Mouse (Mus musculus) liver, adult 2 months (tissue): Measurements from ENCODE around the gene Nrp2. TPM values are rescaled to one million over a fixed set of nuclear protein-coding genes. Genes with fewer than 3 reads are reported as not detected.

Experiments
- DNase-seq: peaks from one replicate; pipeline ENCODE4 v3.0.0-alpha.2; 2011; ENCODE audit warnings: low read depth, low spot score; ENCODE audit errors: extremely low read depth
- H3K27ac ChIP-seq: fragments of 200-500 bp; replicated peaks from 2 replicates; pipeline ENCODE4 v1.5.1; 2012; ENCODE audit warnings: low read depth, mild to moderate bottlenecking, control low read depth, inconsistent platforms, low read length; ENCODE audit not compliant: insufficient read depth
- H3K27me3 ChIP-seq: fragments of 200-500 bp; 2 replicates; pipeline ENCODE4 v1.6.1; 2012; ENCODE audit warnings: mild to moderate bottlenecking, moderate library complexity, low read length, inconsistent platforms; ENCODE audit not compliant: control insufficient read depth, insufficient read depth
- H3K36me3 ChIP-seq: fragments of 200-500 bp; 2 replicates; pipeline ENCODE4 v1.6.1; 2012; ENCODE audit warnings: low read length, inconsistent platforms; ENCODE audit not compliant: control insufficient read depth, insufficient read depth
- H3K4me1 ChIP-seq: fragments of 200-500 bp; 2 replicates; pipeline ENCODE4 v1.6.1; 2011; ENCODE audit warnings: low read length; ENCODE audit not compliant: control insufficient read depth, insufficient read depth
- H3K4me3 ChIP-seq: fragments of 200-500 bp; 2 replicates; pipeline ENCODE4 v1.5.1; 2011; ENCODE audit warnings: low read depth, mild to moderate bottlenecking, control low read depth, low read length, moderate library complexity; ENCODE audit not compliant: insufficient read depth
- H3K79me2 ChIP-seq: fragments of 200-500 bp; 2 replicates; pipeline ENCODE4 v1.6.1; 2012; ENCODE audit warnings: inconsistent platforms, mild to moderate bottlenecking, low read length, moderate library complexity; ENCODE audit not compliant: control insufficient read depth, insufficient read depth
- H3K9ac ChIP-seq: fragments of 200-500 bp; 2 replicates; pipeline ENCODE4 v1.6.1; 2012; ENCODE audit warnings: low read depth, mild to moderate bottlenecking, control low read depth, inconsistent platforms, low read length
- CTCF ChIP-seq: fragments of 200-500 bp; IDR thresholded peaks from 2 replicates; pipeline ENCODE4 v1.5.1; 2011; ENCODE audit warnings: low read depth, low read length, control low read depth
- POLR2A ChIP-seq: fragments of 200-500 bp; IDR thresholded peaks from 2 replicates; pipeline ENCODE4 v1.6.1; 2011; ENCODE audit warnings: low read length, control low read depth; ENCODE audit not compliant: insufficient read depth; ENCODE audit errors: extremely low read depth
- WGBS: fragments of 180-500 bp; shearing (Covaris S2); methylation state at CpG from one replicate; pipeline ENCODE4 v1.1.7; 2018; 5-methylcytosine and 5-hydroxymethylcytosine counted together
- polyA plus RNA-seq: library from polyadenylated mRNA; depleted of rRNA; stranded (reverse); fragments of >200 nt; gene quantifications from 2 replicates; pipeline ENCODE4 v1.2.3, GENCODE M21; 2012
- total RNA-seq: library from RNA; depleted of rRNA; stranded (reverse); fragments of >200 nt; gene quantifications from 2 replicates; pipeline ENCODE4 v1.2.3, GENCODE M21; 2014

Gene Nrp2
- total and polyA plus RNA-seq, 2 experiments: 3.2 to 11.4 TPM

DNA sequence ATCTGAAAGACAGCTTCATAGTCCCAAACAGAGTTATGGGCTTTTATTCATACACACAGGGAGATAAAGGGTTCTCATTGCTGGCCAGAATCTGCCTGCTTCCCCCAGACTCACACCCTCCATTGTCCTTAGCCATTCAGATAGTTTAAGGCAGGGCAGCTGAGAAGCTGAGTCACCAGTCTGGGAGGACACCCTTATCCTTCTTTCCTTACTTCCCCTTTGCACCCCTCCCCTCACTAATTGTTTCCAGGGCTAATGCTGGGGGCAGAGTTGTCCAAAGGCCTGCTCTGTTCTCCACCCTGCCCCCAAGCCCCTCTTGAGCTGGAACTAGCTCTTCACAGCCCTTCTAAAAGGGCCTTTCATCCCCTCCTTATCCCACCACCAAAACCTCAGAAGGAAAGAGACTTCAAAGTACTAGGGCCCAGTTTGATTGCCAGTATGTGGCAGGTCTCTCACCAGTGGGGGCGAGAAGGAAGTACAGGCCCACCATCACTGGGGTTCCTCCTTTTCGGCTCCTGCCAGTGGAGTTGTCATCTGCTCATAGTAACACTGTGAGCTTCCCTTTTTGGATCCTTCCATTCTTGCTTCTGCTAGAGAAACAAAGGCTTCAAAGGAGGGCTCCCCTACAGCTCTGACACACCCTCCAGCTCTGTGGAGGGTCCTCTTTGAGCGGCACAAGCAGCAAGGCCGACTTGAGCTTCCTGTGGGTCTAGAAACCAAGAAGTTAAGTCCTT is 24.3 kb upstream of the Nrp2 start:
- TF ChIP-seq CTCF (no peak), POLR2A (no peak)
- Histone ChIP-seq H3K9ac (no peak overlapping the region), H3K4me1 (no peaks in the 10 kb centered on the region), H3K27me3 (no peaks in the 10 kb centered on the region), H3K27ac (no peak overlapping the region), H3K36me3 (no peaks in the 10 kb centered on the region), H3K4me3 (no peak overlapping the region), H3K79me2 (no peaks in the 10 kb centered on the region)
- 67% methylated on average over 4 of the region's 4 CpGs for WGBS
- DNase-seq: no peak

- H3K27ac ChIP-seq: no peak overlapping the region
These were observed 23.6 kb upstream of the Nrp2 start for GRCm38 (mm10) chr1:62679466-62679865.

DNA sequence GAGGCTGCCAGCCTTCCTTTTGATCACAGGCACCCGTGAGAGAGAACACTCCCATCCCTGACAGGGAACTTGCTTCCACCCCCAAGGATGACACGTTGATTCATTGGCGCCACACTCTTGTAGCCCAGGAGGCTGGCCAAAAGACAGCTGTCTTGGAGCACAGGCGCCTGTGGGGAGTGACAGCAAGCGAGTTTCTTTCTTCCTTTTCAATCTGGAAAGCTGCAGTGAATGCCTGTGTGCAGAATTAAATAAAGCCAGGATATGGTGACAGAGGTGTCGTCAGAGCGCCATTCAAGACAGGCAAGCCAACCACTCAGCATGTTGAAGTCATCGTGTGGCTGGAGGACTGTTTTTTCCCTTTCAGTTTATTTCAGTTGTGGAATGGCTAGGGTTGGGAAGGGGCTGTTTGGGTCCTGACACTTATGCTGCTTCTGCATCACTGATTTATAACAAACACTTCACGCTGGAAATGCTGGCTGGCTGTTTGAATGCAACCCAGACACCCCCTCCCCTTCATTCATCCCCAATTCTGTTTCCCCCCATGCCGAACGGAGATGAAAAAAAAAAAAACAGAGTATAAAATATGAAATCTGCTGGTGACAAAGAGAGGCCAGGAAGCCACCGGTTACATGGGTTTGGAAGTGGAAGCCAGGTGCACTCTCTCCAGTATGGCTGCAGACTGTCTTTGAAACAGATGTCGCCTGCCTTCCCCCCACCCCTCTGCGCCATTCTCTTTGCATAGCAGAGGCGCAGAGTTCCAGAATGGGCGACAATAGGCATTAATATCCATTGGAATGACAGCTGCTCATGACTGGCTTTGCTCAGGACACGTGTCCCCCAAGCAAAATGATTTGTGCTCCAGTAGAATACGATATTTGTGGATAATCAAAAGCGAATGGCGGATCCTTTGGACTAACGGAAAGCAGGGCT is 20.4 kb upstream of the Nrp2 start:
- 81% methylated on average over 21 of the region's 21 CpGs for WGBS
- Histone ChIP-seq H3K36me3 (no peaks in the 10 kb centered on the region), H3K4me3 (no peak overlapping the region), H3K4me1 (no peaks in the 10 kb centered on the region), H3K27me3 (no peaks in the 10 kb centered on the region), H3K9ac (no peak overlapping the region), H3K79me2 (no peaks in the 10 kb centered on the region), H3K27ac (no peak overlapping the region)
- no peak for DNase-seq
- TF ChIP-seq POLR2A: no peak
- no peak for TF ChIP-seq CTCF

More at GRCm38 (mm10) chr1:62679466-62679865, 23.6 kb upstream of the Nrp2 start:
- no peaks in the 10 kb centered on the region for H3K36me3 ChIP-seq
- H3K4me1 ChIP-seq: no peaks in the 10 kb centered on the region
- 77% methylated on average over 2 of the region's 2 CpGs for WGBS
- H3K4me3 ChIP-seq: no peak overlapping the region
- DNase-seq: no peak
- H3K9ac ChIP-seq: no peak overlapping the region
- TF ChIP-seq CTCF (no peak), POLR2A (no peak)
- no peaks in the 10 kb centered on the region for H3K27me3 ChIP-seq
- H3K79me2 ChIP-seq: no peaks in the 10 kb centered on the region

- 94% methylated on average over 2 of the region's 2 CpGs for WGBS
- Histone ChIP-seq H3K27me3 (no peaks in the 10 kb centered on the region), H3K4me1 (no peaks in the 10 kb centered on the region), H3K36me3 (no peaks in the 10 kb centered on the region), H3K9ac (no peak overlapping the region), H3K4me3 (no peak overlapping the region), H3K79me2 (no peaks in the 10 kb centered on the region), H3K27ac (no peak overlapping the region)
- no peak for DNase-seq
- TF ChIP-seq CTCF (no peak), POLR2A (no peak)
These were observed 19.6 kb upstream of the Nrp2 start for GRCm38 (mm10) chr1:62683498-62683897.

DNA sequence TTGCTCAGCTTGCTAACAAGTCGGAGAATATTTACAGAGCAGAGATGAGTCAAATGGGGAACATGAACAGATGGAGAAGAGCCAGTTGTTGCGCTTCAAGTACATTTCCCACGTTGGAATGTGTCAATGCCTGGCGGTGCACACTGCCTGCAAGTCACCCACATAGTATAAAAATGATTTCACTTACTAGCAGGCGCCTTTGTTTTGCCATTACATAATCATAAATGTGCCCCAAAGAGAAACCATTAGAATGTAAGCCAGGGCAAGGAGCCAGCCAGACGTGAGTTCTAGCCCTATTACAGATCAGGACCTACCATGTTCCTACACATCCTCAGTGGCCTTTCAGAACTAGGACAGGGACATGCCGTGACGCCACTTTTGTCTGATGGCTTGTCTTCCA is 15.6 kb upstream of the Nrp2 start:
- no peak for TF ChIP-seq CTCF
- H3K27me3 ChIP-seq: no peaks in the 10 kb centered on the region

More for the DNA sequence above, 15.6 kb upstream of the Nrp2 start:
- no peak overlapping the region for H3K27ac ChIP-seq
- no peak overlapping the region for H3K4me3 ChIP-seq
- DNase-seq: no peak
- H3K9ac ChIP-seq: no peak overlapping the region
- WGBS: 78% methylated on average over 8 of the region's 8 CpGs
- no peaks in the 10 kb centered on the region for H3K36me3 ChIP-seq
- H3K4me1 ChIP-seq: no peaks in the 10 kb centered on the region
- H3K79me2 ChIP-seq: no peaks in the 10 kb centered on the region
